Mouse (Mus musculus): ENCODE measurements around the gene Rxfp3. TPM values are rescaled to one million over a fixed set of nuclear protein-coding genes. Genes with fewer than 3 reads are reported as not detected.
A peak's percentile ranks its signal among the peaks of the same experiment; 100 is the strongest.

Rxfp3 gene
- polyA plus RNA-seq, 1 experiment from 2014 or later, result 0.05 TPM

DNA sequence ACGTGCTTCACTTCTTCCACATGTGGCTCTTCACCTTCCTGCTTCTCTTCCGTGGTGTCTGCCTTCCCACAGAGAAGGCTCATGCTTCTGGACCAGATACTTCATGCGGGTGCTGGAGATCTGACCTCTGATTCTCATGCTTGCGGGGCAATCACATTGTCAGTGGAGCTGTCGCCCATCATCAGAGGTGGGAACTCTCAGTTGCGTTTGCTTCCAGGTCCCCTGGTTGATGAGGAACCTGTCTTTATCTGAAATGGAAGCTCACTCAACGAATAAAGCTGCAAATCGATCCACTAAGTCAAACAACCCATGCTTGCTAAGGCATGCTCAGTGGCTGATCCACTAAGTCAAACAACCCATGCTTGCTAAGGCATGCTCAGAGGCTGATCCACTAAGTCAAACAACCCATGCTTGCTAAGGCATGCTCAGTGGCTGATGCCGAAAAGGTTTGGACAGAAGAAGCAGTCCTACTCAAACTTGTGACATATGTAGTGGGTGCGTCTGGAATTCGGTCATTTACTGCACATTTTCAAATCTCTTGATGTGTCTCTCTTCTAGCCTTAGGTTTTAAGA lies 26.7 kb downstream of the Rxfp3 start:
- Histone ChIP-seq H3K9ac (ENCODE audit: low read depth, low read length) (no peak overlapping the region), H3K4me3 (ENCODE audit: low read depth, low read length) (no peak overlapping the region), H3K9me3 (ENCODE audit: control insufficient read depth) (no peaks in the 10 kb centered on the region), H3K4me2 (replicated peaks; ENCODE audit: low read depth) (no peak overlapping the region), H3K27me3 (replicated peaks; ENCODE audit: control insufficient read depth, insufficient read depth, low read length) (no peaks in the 10 kb centered on the region), H3K27ac (ENCODE audit: low read depth, low read length) (no peak overlapping the region), H3K4me1 (replicated peaks; ENCODE audit: control insufficient read depth, insufficient read depth, low read length) (no peaks in the 10 kb centered on the region), H3K36me3 (ENCODE audit: control insufficient read depth, insufficient read depth) (no peaks in the 10 kb centered on the region)
- TF ChIP-seq CTCF (IDR thresholded peaks at IDR 0.05; ENCODE audit: low read depth), result no peak
- 62% methylated on average over 11 of the region's 11 CpGs for WGBS
- no peak for ATAC-seq

DNA sequence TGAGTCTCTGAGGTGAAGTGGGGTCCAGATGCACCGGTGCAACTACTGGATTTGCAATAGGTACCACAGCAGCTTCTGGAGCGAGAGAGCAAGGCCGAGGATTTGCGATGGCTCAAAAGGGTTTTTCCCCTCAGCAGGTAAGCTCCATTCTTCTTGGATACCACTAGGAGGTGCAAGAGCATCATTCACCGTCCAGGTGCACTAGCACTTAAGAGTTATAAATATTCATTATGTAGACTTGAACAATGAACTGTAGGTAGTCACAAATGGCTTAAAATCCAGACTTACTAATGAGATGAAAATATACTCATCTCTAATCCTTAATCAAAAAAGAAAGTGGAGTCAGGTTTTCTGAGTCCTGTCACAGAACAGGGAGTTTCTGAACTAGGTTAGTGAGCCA lies 29.0 kb downstream of the Rxfp3 start:
- TF ChIP-seq CTCF (IDR thresholded peaks at IDR 0.05; ENCODE audit: low read depth), result peak; percentile 82
- H3K4me2 ChIP-seq (replicated peaks; ENCODE audit: low read depth), result no peak overlapping the region
- no peaks in the 10 kb centered on the region for H3K27me3 ChIP-seq (replicated peaks; ENCODE audit: control insufficient read depth, insufficient read depth, low read length)
- no peaks in the 10 kb centered on the region for H3K36me3 ChIP-seq (ENCODE audit: control insufficient read depth, insufficient read depth)
- H3K27ac ChIP-seq (ENCODE audit: low read depth, low read length), result no peak overlapping the region
- H3K9me3 ChIP-seq (ENCODE audit: control insufficient read depth), result no peaks in the 10 kb centered on the region
- no peak overlapping the region for H3K9ac ChIP-seq (ENCODE audit: low read depth, low read length)
- WGBS, result 24% methylated on average over 5 of the region's 5 CpGs
- ATAC-seq, result no peak
- H3K4me1 ChIP-seq (replicated peaks; ENCODE audit: control insufficient read depth, insufficient read depth, low read length), result no peaks in the 10 kb centered on the region
- H3K4me3 ChIP-seq (ENCODE audit: low read depth, low read length), result no peak overlapping the region

DNA sequence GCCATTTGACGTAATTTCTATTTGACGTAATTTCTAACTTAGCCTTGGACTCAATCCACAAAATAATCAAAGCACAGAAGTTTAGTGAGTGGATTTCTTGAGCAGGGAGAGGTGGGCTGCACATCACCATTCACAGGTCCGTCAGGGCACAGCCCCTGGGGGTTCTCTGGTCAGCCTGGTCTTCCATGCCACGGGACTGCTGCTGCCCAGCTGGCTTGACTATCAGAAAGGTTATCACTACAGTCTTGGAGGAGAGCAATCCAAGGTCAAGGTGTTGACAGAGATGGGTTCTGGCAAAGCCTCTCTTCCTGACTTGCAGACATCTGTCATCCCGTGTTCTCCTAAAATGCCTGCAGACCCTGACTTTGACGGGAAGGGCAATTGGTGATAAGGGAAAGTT lies 33.1 kb downstream of the Rxfp3 start:
- WGBS, result 64% methylated on average over 6 of the region's 6 CpGs
- no peak overlapping the region for H3K27ac ChIP-seq (ENCODE audit: low read depth, low read length)
- ATAC-seq, result no peak
- TF ChIP-seq CTCF (IDR thresholded peaks at IDR 0.05; ENCODE audit: low read depth), result no peak
- H3K27me3 ChIP-seq (replicated peaks; ENCODE audit: control insufficient read depth, insufficient read depth, low read length), result no peaks in the 10 kb centered on the region
- H3K4me3 ChIP-seq (ENCODE audit: low read depth, low read length), result no peak overlapping the region
- H3K4me2 ChIP-seq (replicated peaks; ENCODE audit: low read depth), result no peak overlapping the region
- H3K36me3 ChIP-seq (ENCODE audit: control insufficient read depth, insufficient read depth), result no peaks in the 10 kb centered on the region
- no peaks in the 10 kb centered on the region for H3K9me3 ChIP-seq (ENCODE audit: control insufficient read depth)
- no peaks in the 10 kb centered on the region for H3K4me1 ChIP-seq (replicated peaks; ENCODE audit: control insufficient read depth, insufficient read depth, low read length)
- H3K9ac ChIP-seq (ENCODE audit: low read depth, low read length), result no peak overlapping the region

- no peak overlapping the region for H3K4me3 ChIP-seq (ENCODE audit: low read depth, low read length)
- H3K4me2 ChIP-seq (replicated peaks; ENCODE audit: low read depth), result no peak overlapping the region
- H3K9me3 ChIP-seq (ENCODE audit: control insufficient read depth), result no peaks in the 10 kb centered on the region
- 79% methylated on average over 4 of the region's 4 CpGs for WGBS
- no peak overlapping the region for H3K27ac ChIP-seq (ENCODE audit: low read depth, low read length)
- TF ChIP-seq CTCF (IDR thresholded peaks at IDR 0.05; ENCODE audit: low read depth), result no peak
- H3K36me3 ChIP-seq (ENCODE audit: control insufficient read depth, insufficient read depth), result no peaks in the 10 kb centered on the region
- H3K9ac ChIP-seq (ENCODE audit: low read depth, low read length), result no peak overlapping the region
- no peaks in the 10 kb centered on the region for H3K4me1 ChIP-seq (replicated peaks; ENCODE audit: control insufficient read depth, insufficient read depth, low read length)
- H3K27me3 ChIP-seq (replicated peaks; ENCODE audit: control insufficient read depth, insufficient read depth, low read length), result no peaks in the 10 kb centered on the region
- ATAC-seq, result no peak
Observed at GRCm38 (mm10) chr15:11003791-11004190, 34.0 kb downstream of the Rxfp3 start.

- TF ChIP-seq CTCF (IDR thresholded peaks at IDR 0.05; ENCODE audit: low read depth), result no peak
- Histone ChIP-seq H3K27ac (ENCODE audit: low read depth, low read length) (no peak within 1 kb of the TSS), H3K4me2 (replicated peaks; ENCODE audit: low read depth) (no peak within 1 kb of the TSS), H3K27me3 (replicated peaks; ENCODE audit: control insufficient read depth, insufficient read depth, low read length) (no peaks in the 10 kb centered on the region), H3K9ac (ENCODE audit: low read depth, low read length) (no peak within 1 kb of the TSS), H3K9me3 (ENCODE audit: control insufficient read depth) (no peaks in the 10 kb centered on the region), H3K36me3 (ENCODE audit: control insufficient read depth, insufficient read depth) (peaks cover 3% of the 10 kb centered on the region; the same call in 1 of the 2 replicates), H3K4me3 (ENCODE audit: low read depth, low read length) (no peak within 1 kb of the TSS), H3K4me1 (replicated peaks; ENCODE audit: control insufficient read depth, insufficient read depth, low read length) (no peaks in the 10 kb centered on the region)
- 61% methylated on average over 7 of the region's 7 CpGs for WGBS
- ATAC-seq, result no peak
Observed at GRCm38 (mm10) chr15:11000421-11000820, 37.4 kb downstream of the Rxfp3 start, which contains the start of gene Slc45a2. Slc45a2 (plus strand) TSS chr15:11000721.

DNA sequence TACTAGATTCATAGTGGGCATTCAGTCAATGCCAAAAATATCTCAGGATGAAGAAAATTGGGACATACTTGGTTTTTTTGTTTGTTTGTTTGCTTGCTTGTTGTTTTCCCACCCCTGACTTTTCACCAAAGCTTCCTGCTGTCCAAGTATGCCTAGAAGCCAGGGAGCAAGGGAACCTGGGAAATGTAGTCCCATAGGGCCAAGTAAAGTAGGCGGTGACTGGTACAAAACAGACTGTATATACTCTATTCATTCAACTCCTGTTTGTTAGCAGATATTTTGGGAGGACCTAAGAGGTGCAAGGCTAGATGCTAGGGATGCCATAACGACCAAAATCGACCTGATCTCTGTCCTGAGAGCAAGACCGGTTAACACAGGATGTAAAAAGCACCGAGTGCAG lies 38.0 kb downstream of the Rxfp3 start:
- no peak for TF ChIP-seq CTCF (IDR thresholded peaks at IDR 0.05; ENCODE audit: low read depth)
- H3K27ac ChIP-seq (ENCODE audit: low read depth, low read length), result no peak overlapping the region
- H3K36me3 ChIP-seq (ENCODE audit: control insufficient read depth, insufficient read depth), result peaks cover 8% of the 10 kb centered on the region; the same call in 1 of the 2 replicates
- no peak overlapping the region for H3K9ac ChIP-seq (ENCODE audit: low read depth, low read length)
- H3K4me2 ChIP-seq (replicated peaks; ENCODE audit: low read depth), result no peak overlapping the region
- no peak overlapping the region for H3K4me3 ChIP-seq (ENCODE audit: low read depth, low read length)
- 46% methylated on average over 5 of the region's 5 CpGs for WGBS
- H3K4me1 ChIP-seq (replicated peaks; ENCODE audit: control insufficient read depth, insufficient read depth, low read length), result no peaks in the 10 kb centered on the region
- ATAC-seq, result no peak
- H3K27me3 ChIP-seq (replicated peaks; ENCODE audit: control insufficient read depth, insufficient read depth, low read length), result no peaks in the 10 kb centered on the region
- no peaks in the 10 kb centered on the region for H3K9me3 ChIP-seq (ENCODE audit: control insufficient read depth)

DNA sequence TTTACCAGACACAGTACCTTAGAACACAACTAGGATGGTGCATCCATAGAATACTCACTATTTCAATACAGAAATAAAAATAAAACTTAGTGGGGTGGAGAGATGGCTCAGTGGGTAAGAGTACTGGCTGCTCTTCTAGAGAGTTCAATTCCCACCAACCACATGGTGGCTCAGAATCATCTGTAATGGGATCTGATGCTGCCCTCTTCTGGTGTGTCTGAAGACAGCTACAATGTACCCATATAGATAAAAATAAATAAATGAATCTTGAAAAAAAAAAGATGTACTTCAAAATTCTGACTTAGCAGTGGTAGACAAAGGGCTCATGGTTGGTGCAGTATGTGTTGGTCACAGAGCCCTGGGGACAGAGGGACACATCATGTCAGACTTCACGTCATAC lies 46.2 kb downstream of the Rxfp3 start:
- no peak overlapping the region for H3K4me3 ChIP-seq (ENCODE audit: low read depth, low read length)
- no peak overlapping the region for H3K27ac ChIP-seq (ENCODE audit: low read depth, low read length)
- H3K9ac ChIP-seq (ENCODE audit: low read depth, low read length), result no peak overlapping the region
- no peaks in the 10 kb centered on the region for H3K27me3 ChIP-seq (replicated peaks; ENCODE audit: control insufficient read depth, insufficient read depth, low read length)
- H3K9me3 ChIP-seq (ENCODE audit: control insufficient read depth), result no peaks in the 10 kb centered on the region
- ATAC-seq, result no peak
- TF ChIP-seq CTCF (IDR thresholded peaks at IDR 0.05; ENCODE audit: low read depth), result peak; percentile 50
- H3K4me1 ChIP-seq (replicated peaks; ENCODE audit: control insufficient read depth, insufficient read depth, low read length), result no peaks in the 10 kb centered on the region
- H3K36me3 ChIP-seq (ENCODE audit: control insufficient read depth, insufficient read depth), result peaks cover 23% of the 10 kb centered on the region; the same call in 1 of the 2 replicates
- H3K4me2 ChIP-seq (replicated peaks; ENCODE audit: low read depth), result no peak overlapping the region
- 88% methylated on average over 1 of the region's 1 CpGs for WGBS
